Mouse (Mus musculus) cerebellum, adult 9-10 months (tissue): Measurements from ENCODE around the gene Garem2.

Experiments used
- DNase-seq: peaks from one replicate; pipeline ENCODE4 v3.0.0; 2022

Gene Garem2

DNA sequence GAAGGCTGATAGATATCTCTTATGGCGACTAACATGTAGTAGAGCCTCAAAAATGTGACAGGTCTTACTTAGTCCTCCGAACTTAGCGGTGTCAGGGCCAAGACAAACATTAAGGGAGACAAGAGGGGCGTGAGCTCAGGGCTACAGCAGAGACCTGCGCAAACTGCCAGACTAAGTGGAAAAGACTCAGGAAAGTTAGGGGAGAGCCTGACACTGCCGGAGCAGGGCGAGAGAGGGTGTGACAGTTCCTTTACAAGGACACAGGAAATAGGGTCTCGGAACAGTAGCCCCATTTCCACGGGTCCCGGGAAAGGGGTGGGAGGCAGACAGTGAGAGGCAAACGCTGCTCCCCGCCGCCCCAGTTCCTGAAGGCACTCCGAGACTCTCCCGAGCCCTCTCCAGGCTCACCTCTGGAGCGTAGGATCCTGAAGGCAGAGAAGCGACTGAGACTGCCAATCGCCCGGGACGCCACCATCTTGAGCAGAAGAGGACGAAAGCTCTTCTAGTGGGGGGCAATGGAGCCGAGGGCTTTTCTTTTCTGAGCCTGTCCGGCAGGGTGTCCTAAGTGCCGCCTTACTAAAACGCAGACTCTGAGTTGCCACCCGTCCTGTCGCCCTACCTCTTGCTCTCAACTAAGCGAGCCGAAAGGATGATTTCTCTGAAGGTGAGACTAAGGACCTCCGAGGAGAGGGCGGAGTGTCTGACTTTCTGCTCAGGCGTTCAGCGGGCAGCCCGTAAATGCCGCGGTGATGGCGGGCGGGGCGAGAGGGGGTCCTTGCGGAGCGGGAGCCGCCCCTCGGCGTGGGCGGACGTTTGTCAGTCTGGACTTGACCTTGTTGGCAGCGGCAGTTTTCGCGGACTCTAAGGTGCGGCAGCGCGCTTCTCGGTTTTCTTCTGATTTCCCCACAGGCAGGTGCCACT is 49.8 kb downstream of the Garem2 start, which contains the start of the genes Hadha and Hadhb:
Gene Hadha (minus strand): TSS at position 689 of the 921 bp plus-strand sequence.
Gene Hadhb (plus strand): TSS at position 775 of the 921 bp plus-strand sequence.
- DNase-seq: peak; percentile 94

DNA sequence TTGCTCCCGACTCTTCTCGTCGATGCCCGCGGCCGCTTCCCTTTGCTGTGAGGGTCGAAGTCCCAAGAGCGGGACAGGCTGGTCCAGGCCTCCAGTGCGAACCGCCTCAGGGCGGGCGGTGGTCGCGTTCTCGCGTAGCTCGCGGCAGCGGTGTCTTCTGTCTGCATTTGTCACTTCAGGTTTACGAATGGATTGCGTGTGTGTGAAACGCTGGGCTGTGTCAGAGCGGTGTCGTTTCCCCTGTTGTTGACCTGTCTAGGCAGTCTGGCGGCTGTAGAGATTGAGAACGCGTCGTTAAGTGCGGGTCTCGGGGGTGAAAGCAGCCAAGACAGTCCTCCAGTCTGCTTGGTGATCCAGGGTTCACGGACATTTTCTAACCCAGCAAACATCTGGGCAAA is 50.4 kb downstream of the Garem2 start:
- no peak for DNase-seq

DNA sequence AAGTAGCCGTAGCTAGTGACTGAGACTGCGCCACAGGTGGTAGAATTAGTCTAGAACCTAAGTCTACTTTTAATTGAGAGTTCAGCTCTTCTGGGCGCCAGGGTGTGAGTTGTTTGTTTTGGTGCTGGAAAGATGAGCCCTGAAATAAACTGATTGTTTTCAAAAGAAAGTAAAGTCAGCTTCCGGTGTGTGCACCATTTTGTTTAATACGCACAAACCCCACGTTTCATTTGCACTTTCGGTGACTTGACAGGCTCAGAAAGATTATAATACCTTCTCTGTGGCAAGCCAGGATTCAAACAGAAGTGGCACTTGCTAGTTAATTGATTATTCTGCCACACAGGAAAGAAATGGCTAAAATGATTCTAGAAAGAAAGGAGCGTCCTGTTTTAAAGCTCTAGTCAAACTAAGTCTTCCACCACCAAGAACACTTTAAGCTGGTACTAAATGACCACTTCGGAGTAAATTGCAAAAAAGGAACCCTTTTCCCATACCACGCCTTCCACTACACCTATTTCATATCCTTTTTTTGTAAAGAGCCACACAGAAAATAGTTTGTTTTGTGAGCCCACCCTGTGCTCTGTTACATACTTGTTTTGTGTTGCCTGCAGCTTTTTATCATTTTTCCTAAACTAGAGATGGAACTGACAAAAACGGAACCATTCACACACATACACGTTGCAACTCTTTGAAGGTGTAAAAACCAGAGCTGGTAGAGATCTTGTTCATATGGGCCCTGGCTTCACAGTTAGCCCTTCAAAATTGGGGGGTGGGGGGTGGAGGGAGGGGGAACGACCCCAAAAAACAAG is 51.1 kb downstream of the Garem2 start:
- DNase-seq: no peak

DNA sequence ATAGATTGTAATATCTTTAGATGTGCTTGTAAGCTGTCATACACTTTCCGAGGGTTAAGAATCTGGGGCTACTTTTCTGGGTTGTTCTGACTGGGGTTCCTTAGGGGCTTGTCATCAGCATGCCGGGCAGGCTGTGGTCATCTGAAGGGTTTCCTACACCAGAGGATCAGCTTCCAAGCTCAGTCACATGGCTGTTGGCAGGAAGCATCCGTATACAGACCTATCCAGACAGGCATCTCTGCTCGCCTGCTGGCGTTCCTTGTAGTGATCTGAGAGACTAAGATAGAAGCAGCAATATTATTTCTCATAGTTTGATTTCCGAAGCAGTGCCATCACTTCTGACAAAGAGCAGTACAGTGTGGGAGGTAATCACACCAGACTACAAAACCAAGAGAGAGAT is 54.6 kb downstream of the Garem2 start:
- DNase-seq: no peak

DNA sequence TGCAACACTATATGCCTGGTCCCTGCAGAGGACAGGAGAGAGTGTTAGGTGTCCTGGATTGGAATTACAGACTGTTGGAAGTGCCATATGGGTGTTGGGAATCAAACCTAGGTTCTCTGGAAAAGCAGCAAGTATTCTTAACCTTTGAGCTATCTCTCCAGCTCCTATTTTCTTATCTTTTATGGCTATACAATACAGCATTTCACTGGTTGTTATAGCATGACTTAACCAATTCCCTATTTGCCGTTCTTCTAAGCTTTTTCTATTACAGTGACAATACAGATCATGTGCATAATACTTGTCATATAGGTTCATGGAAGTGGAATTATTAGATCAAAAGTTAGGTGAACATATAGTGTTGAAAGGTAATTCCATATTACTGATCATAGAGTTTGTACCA is 56.9 kb downstream of the Garem2 start:
- no peak for DNase-seq

DNA sequence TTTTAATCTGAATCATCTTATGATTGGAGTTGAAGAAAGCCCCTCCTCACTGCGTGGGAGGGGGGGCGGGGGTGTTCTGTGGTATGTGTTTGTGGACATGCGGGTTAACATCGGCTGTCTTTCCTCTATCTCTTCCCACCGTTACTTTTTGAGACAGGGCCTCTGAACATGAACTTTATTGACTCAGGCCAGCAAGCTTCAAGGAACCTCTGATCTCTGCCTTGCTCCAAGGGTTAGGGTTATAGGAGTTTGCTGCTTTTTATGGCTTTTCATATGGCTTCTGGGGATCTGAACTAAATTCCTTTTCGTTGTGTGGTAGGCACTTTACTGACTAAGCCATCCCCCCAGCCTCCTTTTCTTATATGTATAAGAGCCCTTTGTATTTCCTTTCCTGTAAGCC is 57.4 kb downstream of the Garem2 start:
- no peak for DNase-seq

DNA sequence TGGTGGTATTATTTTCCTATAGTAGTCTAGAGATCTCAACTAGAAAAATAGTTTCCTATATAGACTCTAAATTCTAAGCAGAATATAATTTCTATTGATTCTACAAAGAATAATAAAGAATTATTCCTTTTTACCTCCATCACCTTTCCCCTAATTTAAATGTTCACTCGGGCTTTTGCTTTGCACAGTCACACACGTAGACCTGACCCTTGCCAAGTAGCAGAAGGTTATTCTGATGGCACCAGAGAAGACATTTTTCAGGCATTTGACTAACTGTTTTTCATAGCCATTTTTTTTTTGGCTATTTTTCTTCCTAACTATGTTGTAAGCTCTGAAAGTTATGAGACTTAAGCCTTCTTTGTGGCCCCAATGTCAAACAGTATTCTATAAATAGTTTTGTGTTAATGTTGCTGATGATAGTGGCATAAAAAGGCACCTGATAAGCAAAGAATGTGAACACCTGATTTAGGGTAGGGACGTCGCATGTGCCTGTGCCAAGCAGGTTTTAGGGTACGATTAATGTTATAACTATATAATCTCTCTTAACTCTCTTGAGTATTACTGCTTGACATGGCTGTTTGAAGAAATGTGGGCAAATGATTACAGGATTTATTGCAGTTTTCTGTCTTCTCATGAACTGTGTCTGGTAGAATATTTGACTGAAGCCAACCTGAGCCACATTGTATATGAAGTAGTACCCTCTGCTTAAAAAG is 60.4 kb downstream of the Garem2 start:
- no peak for DNase-seq
